Mouse (Mus musculus): ENCODE measurements around the gene Cd247. TPM values are rescaled to one million over a fixed set of nuclear protein-coding genes. Genes with fewer than 3 reads are reported as not detected.
A peak's percentile ranks its signal among the peaks of the same experiment; 100 is the strongest.

Cd247 gene
- polyA plus RNA-seq, 1 experiment from 2014 or later, result 0.61 TPM

DNA sequence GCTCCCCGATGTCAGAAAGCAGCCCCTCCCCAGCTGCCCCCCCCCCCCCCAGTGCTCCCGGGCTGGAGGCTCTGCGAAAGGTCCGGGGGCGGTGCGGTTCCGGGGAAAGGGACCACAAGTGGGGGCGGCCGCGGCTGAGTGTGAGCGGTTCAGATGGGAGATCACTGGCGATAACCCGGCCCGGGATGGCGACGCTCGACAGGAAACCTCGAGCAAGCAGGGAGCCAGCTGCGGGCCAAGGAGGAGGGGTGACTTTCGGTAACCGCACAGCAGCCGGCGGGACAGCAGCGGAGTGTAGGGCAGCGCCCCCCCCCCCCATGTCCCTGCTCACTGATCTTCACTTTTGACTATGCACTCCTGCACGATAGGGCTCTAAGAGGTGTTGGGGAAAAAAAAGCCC is 56.5 kb downstream of the Cd247 start:
- no peaks in the 10 kb centered on the region for H3K9me3 ChIP-seq
- H3K4me2 ChIP-seq, result peak overlapping the region; percentile 98
- H3K4me1 ChIP-seq, result peaks cover 24% of the 10 kb centered on the region; the same call in 1 of the 2 replicates
- H3K27me3 ChIP-seq, result peaks cover 58% of the 10 kb centered on the region
- H3K4me3 ChIP-seq, result peak overlapping the region; percentile 49
- no peaks in the 10 kb centered on the region for H3K36me3 ChIP-seq
- no peak overlapping the region for H3K27ac ChIP-seq
- H3K9ac ChIP-seq, result peak overlapping the region; percentile 31
- ATAC-seq (ENCODE audit: insufficient number of reproducible peaks, low FRiP score, low TSS enrichment, low read depth), result no peak
- WGBS, result under 1% methylated on average over 26 of the region's 26 CpGs

DNA sequence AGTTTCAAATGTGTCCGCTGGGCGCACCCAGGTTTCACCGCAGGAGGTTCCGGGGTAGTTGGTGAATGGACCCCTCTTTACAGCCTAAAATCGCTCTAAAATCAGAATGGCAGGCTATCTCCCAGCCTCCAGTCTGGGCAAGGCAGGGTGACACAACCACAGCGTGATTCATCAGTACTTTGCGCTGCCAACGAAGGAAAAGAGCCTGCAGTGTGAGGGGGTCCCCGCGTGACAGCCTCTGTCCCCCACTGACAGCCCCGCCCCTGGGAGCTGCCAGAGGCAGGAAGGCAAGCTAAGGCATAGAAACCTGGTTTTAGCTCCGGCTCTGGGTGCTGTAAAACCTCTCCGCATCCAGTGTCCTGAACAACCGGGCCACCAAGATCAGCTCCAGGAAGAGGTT is 56.9 kb downstream of the Cd247 start:
- WGBS, result 4% methylated on average over 14 of the region's 14 CpGs
- peak overlapping the region; percentile 98 for H3K4me2 ChIP-seq
- ATAC-seq (ENCODE audit: insufficient number of reproducible peaks, low FRiP score, low TSS enrichment, low read depth), result no peak
- H3K9me3 ChIP-seq, result no peaks in the 10 kb centered on the region
- H3K36me3 ChIP-seq, result no peaks in the 10 kb centered on the region
- no peak overlapping the region for H3K27ac ChIP-seq
- H3K9ac ChIP-seq, result peak overlapping the region; percentile 31; the same call in 1 of the 2 replicates
- H3K27me3 ChIP-seq, result peaks cover 54% of the 10 kb centered on the region
- H3K4me1 ChIP-seq, result peaks cover 24% of the 10 kb centered on the region; the same call in 1 of the 2 replicates
- H3K4me3 ChIP-seq, result peak overlapping the region; percentile 49

DNA sequence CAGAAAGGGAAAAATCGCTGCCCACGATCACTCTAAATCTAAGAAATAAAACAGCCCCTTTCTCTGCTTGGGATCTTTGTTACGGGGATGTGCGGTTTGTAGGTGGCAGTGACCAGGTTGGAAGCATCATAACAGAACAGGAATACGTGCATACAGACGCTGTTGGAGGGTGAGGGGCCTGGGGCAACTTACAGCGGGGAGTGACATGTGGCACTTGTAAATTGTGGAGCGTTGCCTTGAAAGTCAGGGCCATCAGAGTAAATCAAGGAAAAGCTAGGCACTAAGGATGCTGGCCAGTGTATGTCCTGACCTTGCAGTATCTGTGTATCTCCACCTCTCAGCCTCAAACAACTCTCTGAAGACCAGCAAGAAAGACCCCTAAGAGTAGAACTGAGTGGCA is 59.9 kb downstream of the Cd247 start:
- WGBS, result 60% methylated on average over 8 of the region's 8 CpGs
- peaks cover 16% of the 10 kb centered on the region; the same call in 1 of the 2 replicates for H3K4me1 ChIP-seq

DNA sequence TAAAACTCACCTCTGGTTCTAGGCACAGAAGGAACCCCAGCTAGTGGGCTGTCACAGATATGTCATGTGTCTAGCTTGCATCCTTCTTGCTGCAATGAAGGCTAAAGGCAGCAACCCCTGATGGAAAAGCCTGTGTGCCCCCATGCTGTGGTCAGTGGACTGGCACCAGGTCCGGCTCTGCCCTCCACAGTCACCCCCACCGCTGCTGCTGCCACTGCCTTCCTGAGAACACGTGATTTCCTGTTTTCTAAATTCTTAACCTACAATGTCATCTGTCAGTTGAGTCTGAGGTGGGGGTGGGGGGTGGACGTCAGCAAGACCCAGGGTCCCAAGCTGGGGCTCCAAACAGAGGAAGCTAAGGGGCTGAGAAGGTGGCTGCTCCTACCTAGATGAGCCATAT is 60.4 kb downstream of the Cd247 start:
- Histone ChIP-seq H3K36me3 (no peaks in the 10 kb centered on the region), H3K9ac (no peak overlapping the region), H3K9me3 (no peaks in the 10 kb centered on the region), H3K4me2 (no peak overlapping the region), H3K4me3 (no peak overlapping the region), H3K27ac (no peak overlapping the region), H3K27me3 (peaks cover 32% of the 10 kb centered on the region), H3K4me1 (peaks cover 16% of the 10 kb centered on the region; the same call in 1 of the 2 replicates)
- ATAC-seq (ENCODE audit: insufficient number of reproducible peaks, low FRiP score, low TSS enrichment, low read depth), result no peak
- WGBS, result 66% methylated on average over 4 of the region's 4 CpGs

More for the DNA sequence above, 59.9 kb downstream of the Cd247 start:
- Histone ChIP-seq H3K4me3 (no peak overlapping the region), H3K9me3 (no peaks in the 10 kb centered on the region), H3K36me3 (no peaks in the 10 kb centered on the region), H3K27me3 (peaks cover 34% of the 10 kb centered on the region), H3K9ac (no peak overlapping the region), H3K4me2 (no peak overlapping the region), H3K27ac (no peak overlapping the region)
- ATAC-seq (ENCODE audit: insufficient number of reproducible peaks, low FRiP score, low TSS enrichment, low read depth), result no peak

DNA sequence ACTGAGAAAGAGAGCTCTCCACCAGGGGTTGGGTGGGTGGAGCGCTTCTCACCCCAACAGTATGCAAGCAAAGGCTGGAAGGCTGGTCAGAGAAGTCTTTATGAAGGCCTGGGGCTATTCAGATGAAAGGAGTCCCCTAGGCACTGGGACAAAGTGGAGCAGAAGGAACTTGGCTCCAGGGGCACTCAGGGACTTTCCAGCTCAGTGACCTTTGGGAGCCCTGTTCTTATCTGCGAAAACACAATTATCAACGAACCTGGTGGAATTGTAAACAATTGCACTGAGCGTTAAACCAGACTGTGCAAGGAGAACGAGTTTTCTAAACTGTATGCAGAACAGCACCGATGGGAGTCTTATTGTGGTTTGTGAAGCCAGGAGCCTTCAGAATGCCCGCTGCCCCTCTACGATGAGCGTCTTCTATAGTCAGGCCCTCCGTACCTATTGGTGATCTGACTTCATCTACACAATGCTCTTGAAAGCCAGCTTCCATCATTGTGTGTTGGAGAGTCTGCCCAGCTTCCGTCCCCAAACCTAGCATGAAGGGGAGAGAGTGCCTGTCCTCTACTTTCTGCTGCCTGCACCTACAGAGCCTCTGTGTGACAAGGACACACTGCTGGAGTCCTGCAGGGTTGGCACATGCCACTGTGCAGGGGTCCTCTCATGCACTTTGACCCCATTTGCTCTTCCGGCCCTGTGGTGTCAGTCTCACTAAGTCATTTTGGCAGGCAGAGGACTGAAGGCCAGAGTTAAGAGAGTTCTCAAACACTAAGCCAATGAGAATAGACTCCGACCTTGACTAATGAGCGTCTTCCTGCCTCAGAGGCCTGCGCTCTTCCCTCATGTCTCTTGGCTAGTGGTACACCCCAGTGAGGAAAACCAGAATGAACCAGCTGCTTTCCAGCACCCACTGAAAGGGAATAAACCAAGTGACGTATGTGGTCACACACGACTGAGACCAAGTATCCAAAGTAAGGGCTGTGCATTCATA is 61.3 kb downstream of the Cd247 start:
- Histone ChIP-seq H3K36me3 (no peaks in the 10 kb centered on the region), H3K9ac (no peak overlapping the region), H3K4me1 (peaks cover 11% of the 10 kb centered on the region; the same call in 1 of the 2 replicates), H3K27ac (no peak overlapping the region), H3K4me2 (no peak overlapping the region), H3K4me3 (no peak overlapping the region), H3K27me3 (peaks cover 29% of the 10 kb centered on the region), H3K9me3 (no peaks in the 10 kb centered on the region)
- ATAC-seq (ENCODE audit: insufficient number of reproducible peaks, low FRiP score, low TSS enrichment, low read depth), result no peak
- WGBS, result 80% methylated on average over 17 of the region's 17 CpGs

DNA sequence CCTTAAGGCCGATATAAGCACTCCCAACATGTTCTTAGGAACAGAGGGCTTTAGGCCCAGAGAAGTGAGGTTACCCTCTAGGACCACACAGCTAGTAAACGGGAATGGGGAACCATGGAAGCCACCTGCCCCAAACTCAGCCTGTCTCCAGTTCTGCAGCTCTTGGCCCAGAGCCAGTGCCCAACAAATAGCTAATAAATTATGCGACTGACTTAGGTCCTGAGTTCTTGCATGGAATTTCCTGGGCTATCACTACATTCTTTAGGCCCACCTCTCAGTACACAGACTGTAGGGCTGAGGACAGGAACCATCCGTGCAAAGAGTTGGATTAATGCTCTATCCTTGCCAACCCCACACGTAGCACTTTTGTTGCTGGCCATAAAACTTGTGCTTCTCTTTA is 63.6 kb downstream of the Cd247 start:
- no peak overlapping the region for H3K4me3 ChIP-seq
- 30% methylated on average over 5 of the region's 5 CpGs for WGBS
- H3K9me3 ChIP-seq, result no peaks in the 10 kb centered on the region
- ATAC-seq (ENCODE audit: insufficient number of reproducible peaks, low FRiP score, low TSS enrichment, low read depth), result no peak
- H3K36me3 ChIP-seq, result no peaks in the 10 kb centered on the region
- H3K27ac ChIP-seq, result no peak overlapping the region
- H3K9ac ChIP-seq, result no peak overlapping the region
- peaks cover 11% of the 10 kb centered on the region; the same call in 1 of the 2 replicates for H3K27me3 ChIP-seq
- H3K4me1 ChIP-seq, result no peaks in the 10 kb centered on the region
- H3K4me2 ChIP-seq, result no peak overlapping the region

DNA sequence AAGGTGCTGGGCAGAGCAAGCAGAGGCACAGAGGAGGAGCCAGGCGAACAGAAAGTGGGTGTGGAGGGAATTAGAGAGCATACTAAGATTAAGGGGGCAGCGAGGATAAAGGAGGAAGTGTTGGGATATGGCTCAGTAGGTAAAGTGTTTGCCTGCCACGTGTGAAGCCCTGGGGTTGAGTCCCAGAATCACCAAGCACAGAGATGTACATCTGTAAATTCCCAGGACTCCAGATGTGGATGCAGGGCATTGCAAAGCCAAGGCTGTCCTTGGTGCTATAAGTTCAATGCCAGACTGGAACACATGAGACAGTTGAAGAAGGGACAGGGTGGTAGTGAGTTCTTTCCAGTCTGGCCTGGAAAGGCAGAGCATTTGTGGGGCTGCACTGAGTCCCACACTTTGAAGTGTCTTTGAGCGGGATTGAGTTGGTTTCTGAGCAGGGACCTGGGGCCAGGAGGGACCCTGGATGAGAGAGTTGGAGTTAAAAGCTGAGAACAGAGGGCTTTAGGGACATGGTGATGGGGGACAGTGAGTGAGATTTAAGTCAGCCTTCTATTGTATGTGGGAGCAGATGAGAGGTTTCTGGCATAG is 64.7 kb downstream of the Cd247 start:
- peaks cover 7% of the 10 kb centered on the region; the same call in 1 of the 2 replicates for H3K27me3 ChIP-seq
- no peak overlapping the region for H3K9ac ChIP-seq
- no peak overlapping the region for H3K4me2 ChIP-seq
- WGBS, result 51% methylated on average over 4 of the region's 4 CpGs
- H3K4me3 ChIP-seq, result no peak overlapping the region
- no peak overlapping the region for H3K27ac ChIP-seq
- no peaks in the 10 kb centered on the region for H3K4me1 ChIP-seq
- no peak for ATAC-seq (ENCODE audit: insufficient number of reproducible peaks, low FRiP score, low TSS enrichment, low read depth)
- H3K36me3 ChIP-seq, result no peaks in the 10 kb centered on the region
- H3K9me3 ChIP-seq, result no peaks in the 10 kb centered on the region

DNA sequence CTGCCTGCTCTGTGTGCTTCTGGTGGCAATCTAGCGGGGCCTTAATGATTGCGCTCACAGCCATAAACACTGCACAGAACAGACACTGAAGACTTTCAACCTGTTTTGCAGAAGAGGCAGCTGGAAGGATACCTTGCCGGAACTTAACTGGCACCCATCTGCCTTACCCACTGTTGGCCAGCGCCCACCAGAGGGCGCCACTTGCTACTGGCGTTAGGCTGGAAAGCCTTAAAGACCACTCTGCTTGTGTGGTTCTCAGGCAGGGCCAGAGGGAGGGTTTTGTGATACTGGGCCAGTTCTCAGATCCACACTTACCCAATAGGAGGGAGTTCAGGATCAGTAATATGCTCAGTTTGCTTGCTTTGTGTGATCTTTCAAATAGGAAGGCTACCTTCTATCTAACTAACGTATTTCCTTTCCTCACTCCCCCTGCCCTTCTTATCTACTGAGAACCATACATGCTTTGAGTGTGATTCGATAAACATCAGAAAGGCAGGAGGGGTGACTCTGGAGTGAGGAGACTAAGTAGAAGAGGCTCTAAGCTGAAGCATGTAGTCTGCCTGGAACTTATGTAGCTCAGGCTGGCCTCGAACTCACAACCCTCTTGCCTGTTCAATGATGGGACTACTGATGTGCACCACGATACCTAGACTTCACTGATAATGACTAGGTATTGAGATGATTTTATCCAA is 65.4 kb downstream of the Cd247 start:
- ATAC-seq (ENCODE audit: insufficient number of reproducible peaks, low FRiP score, low TSS enrichment, low read depth), result no peak
- H3K4me2 ChIP-seq, result no peak overlapping the region
- WGBS, result 57% methylated on average over 10 of the region's 10 CpGs

DNA sequence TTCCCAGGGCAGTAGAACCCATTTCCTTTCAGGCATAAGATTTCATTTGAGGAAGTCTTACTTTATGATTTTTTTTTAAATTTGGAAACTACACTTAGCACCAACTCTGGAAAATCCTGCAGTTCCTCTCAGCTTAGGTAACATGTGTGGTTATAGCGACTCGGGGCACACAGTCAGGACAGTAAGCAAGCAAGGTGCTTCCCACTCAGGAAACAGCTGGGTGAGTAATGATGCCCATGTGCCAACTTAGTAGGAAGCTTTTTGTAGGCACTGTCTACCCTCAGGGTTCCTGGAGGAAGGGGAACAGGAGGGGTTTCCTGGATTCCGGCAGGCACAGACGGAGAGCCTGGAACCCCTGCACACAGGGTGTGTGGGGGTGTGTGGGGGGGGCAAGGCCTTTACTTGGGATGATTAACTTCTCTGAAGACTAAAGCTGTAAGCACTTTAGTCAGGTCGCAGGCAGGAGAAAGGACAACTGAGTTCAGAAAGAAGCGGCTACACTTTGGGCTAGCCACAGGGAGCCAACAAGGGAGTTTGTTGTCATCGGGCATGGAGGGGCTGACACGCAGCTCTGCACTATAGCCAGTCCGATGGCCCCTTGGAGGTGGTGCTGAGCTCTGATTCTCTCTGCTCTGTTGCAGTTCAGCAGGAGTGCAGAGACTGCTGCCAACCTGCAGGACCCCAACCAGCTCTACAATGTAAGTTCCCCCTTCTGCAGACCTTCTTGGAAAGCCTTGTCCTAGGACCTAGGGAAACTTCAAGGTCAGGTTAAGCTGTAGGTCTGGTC is 67.5 kb downstream of the Cd247 start:
- Histone ChIP-seq H3K27me3 (peaks cover 7% of the 10 kb centered on the region; the same call in 1 of the 2 replicates), H3K4me2 (no peak overlapping the region), H3K4me3 (no peak overlapping the region), H3K9me3 (no peaks in the 10 kb centered on the region), H3K4me1 (no peaks in the 10 kb centered on the region), H3K36me3 (no peaks in the 10 kb centered on the region), H3K27ac (no peak overlapping the region), H3K9ac (no peak overlapping the region)
- ATAC-seq (ENCODE audit: insufficient number of reproducible peaks, low FRiP score, low TSS enrichment, low read depth), result no peak
- WGBS, result 65% methylated on average over 9 of the region's 9 CpGs

More for the DNA sequence above, 65.4 kb downstream of the Cd247 start:
- Histone ChIP-seq H3K9ac (no peak overlapping the region), H3K4me3 (no peak overlapping the region), H3K27me3 (peaks cover 7% of the 10 kb centered on the region; the same call in 1 of the 2 replicates), H3K27ac (no peak overlapping the region), H3K36me3 (no peaks in the 10 kb centered on the region), H3K4me1 (no peaks in the 10 kb centered on the region), H3K9me3 (no peaks in the 10 kb centered on the region)

DNA sequence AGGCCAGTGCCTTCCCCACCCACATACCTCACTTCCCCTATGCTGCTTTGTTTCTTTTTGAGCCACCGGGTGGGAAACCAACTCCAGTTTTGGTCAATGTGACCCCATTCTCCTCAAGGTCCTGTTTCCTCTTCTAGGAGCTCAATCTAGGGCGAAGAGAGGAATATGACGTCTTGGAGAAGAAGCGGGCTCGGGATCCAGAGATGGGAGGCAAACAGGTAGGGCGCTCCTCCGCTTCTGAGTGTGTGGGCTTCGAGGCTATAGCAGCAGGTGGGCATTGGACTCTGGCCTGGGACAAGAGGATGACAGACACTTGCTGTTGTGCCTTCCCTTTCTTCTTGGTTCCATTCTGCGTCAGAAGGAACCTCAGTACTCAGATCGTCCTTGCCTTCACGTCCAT is 68.8 kb downstream of the Cd247 start:
- Histone ChIP-seq H3K4me1 (no peaks in the 10 kb centered on the region), H3K4me2 (no peak overlapping the region), H3K27me3 (peaks cover 7% of the 10 kb centered on the region; the same call in 1 of the 2 replicates), H3K36me3 (no peaks in the 10 kb centered on the region), H3K9ac (no peak overlapping the region), H3K27ac (no peak overlapping the region), H3K4me3 (no peak overlapping the region), H3K9me3 (no peaks in the 10 kb centered on the region)
- WGBS, result 91% methylated on average over 11 of the region's 11 CpGs
- no peak for ATAC-seq (ENCODE audit: insufficient number of reproducible peaks, low FRiP score, low TSS enrichment, low read depth)

DNA sequence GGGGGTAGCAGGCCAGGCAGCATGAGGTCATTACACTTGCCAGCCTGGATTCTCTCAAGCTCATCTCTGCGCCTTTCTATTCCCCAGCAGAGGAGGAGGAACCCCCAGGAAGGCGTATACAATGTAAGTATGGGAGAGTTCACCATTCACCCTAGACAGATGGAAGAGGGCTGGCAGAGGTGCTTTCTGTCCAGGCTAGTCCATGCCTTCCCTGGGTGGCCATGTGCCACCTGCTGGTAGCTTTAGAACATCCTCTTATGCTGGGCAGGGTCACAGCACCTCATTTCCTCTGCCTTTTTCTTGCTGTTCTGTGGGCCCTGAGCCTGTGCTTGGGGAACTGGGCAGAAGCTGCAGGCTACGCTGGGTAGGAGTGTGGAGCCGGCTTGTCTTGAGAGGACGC is 69.9 kb downstream of the Cd247 start:
- Histone ChIP-seq H3K9me3 (no peaks in the 10 kb centered on the region), H3K9ac (no peak overlapping the region), H3K27ac (no peak overlapping the region), H3K4me1 (no peaks in the 10 kb centered on the region), H3K4me2 (no peak overlapping the region), H3K36me3 (no peaks in the 10 kb centered on the region), H3K27me3 (peaks cover 5% of the 10 kb centered on the region; the same call in 1 of the 2 replicates), H3K4me3 (no peak overlapping the region)
- no peak for ATAC-seq (ENCODE audit: insufficient number of reproducible peaks, low FRiP score, low TSS enrichment, low read depth)
- 78% methylated on average over 5 of the region's 5 CpGs for WGBS

All from limb, embryonic 15.5 days (tissue).